Mouse (Mus musculus): ENCODE results near the gene Pomt2. TPM values are rescaled to one million over a fixed set of nuclear protein-coding genes. Genes with fewer than 3 reads are reported as not detected.
"Not testable (repeated sequence)": the region's sequence is repeated elsewhere in the genome, so short reads cannot be mapped to it uniquely, and the experiment has no call there.

The Pomt2 gene
- polyA plus RNA-seq, 1 experiment: 12.2 TPM

DNA sequence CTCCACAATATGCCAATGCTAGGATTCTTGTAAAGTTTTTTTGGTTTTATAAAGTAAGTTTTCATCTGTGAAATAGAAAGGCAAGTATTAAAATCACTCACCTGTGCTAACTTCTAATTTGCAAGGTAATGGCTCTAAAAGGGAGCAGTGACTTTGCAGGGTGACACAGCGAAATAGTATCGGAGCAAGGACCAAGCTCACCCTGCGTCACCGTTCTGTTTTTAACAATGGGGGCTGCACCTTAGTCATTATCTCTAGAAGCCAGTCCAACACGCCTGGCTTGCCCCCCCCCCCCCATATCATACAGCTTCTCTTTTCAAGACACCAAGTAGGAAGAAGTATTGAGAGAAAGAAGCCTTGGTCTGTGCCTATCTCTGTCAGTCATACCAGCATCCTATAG, 13.0 kb upstream of the Pomt2 start:
- H3K4me1 ChIP-seq (replicated peaks; ENCODE audit: control insufficient read depth, insufficient read depth, low read length): no peaks in the 10 kb centered on the region
- WGBS: 96% methylated on average over 5 of the region's 5 CpGs
- no peak for TF ChIP-seq POLR2A (IDR thresholded peaks at IDR 0.05; ENCODE audit: control insufficient read depth, extremely low read depth, insufficient read depth, low read length, poor library complexity)
- no peak for TF ChIP-seq CTCF (IDR thresholded peaks at IDR 0.05; ENCODE audit: borderline replicate concordance, control insufficient read depth, extremely low read depth, insufficient read depth, low read length, poor library complexity)
- no peak overlapping the region for H3K4me3 ChIP-seq (ENCODE audit: control insufficient read depth, insufficient read depth, low read length)
- DNase-seq: no peak
- no peaks in the 10 kb centered on the region for H3K36me3 ChIP-seq (ENCODE audit: control insufficient read depth, insufficient read depth, low read length)
- H3K27ac ChIP-seq (ENCODE audit: control insufficient read depth, insufficient read depth, low read length): no peak overlapping the region
- H3K27me3 ChIP-seq (ENCODE audit: control insufficient read depth, insufficient read depth, low read length): no peaks in the 10 kb centered on the region

DNA sequence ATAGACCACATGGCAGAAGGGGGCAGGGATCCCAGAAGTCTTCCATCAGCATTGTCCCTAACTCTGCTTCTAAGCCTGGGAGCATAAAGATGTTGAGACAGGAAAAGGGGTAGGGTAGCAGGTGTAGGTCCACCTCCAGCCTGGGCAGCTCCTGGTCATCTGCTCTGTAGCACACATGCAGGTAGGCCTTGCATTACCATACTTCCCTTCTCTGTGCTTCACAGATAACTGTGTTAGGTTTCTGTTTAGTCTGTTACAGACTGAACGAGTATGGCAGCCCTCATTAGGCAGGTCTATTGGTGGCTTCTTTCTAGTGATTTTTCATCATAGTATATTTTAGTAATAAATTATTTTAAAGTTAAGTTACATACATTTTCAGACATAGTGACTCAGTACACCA, 12.5 kb upstream of the Pomt2 start:
- Histone ChIP-seq H3K27me3 (ENCODE audit: control insufficient read depth, insufficient read depth, low read length) (no peaks in the 10 kb centered on the region), H3K4me1 (replicated peaks; ENCODE audit: control insufficient read depth, insufficient read depth, low read length) (no peaks in the 10 kb centered on the region), H3K27ac (ENCODE audit: control insufficient read depth, insufficient read depth, low read length) (no peak overlapping the region), H3K4me3 (ENCODE audit: control insufficient read depth, insufficient read depth, low read length) (no peak overlapping the region), H3K36me3 (ENCODE audit: control insufficient read depth, insufficient read depth, low read length) (no peaks in the 10 kb centered on the region)
- no peak for DNase-seq
- no peak for TF ChIP-seq POLR2A (IDR thresholded peaks at IDR 0.05; ENCODE audit: control insufficient read depth, extremely low read depth, insufficient read depth, low read length, poor library complexity)
- no peak for TF ChIP-seq CTCF (IDR thresholded peaks at IDR 0.05; ENCODE audit: borderline replicate concordance, control insufficient read depth, extremely low read depth, insufficient read depth, low read length, poor library complexity)
- WGBS: 96% methylated on average over 1 of the region's 1 CpGs

GRCm38 (mm10) chr12:87158099-87158498, 10.3 kb upstream of the Pomt2 start:
- Histone ChIP-seq H3K27me3 (ENCODE audit: control insufficient read depth, insufficient read depth, low read length) (no peaks in the 10 kb centered on the region), H3K27ac (ENCODE audit: control insufficient read depth, insufficient read depth, low read length) (no peak overlapping the region), H3K36me3 (ENCODE audit: control insufficient read depth, insufficient read depth, low read length) (no peaks in the 10 kb centered on the region), H3K4me3 (ENCODE audit: control insufficient read depth, insufficient read depth, low read length) (no peak overlapping the region), H3K4me1 (replicated peaks; ENCODE audit: control insufficient read depth, insufficient read depth, low read length) (no peaks in the 10 kb centered on the region)
- WGBS: 86% methylated on average over 7 of the region's 7 CpGs
- TF ChIP-seq CTCF (IDR thresholded peaks at IDR 0.05; ENCODE audit: borderline replicate concordance, control insufficient read depth, extremely low read depth, insufficient read depth, low read length, poor library complexity) (no peak), POLR2A (IDR thresholded peaks at IDR 0.05; ENCODE audit: control insufficient read depth, extremely low read depth, insufficient read depth, low read length, poor library complexity) (no peak)
- DNase-seq: no peak

DNA sequence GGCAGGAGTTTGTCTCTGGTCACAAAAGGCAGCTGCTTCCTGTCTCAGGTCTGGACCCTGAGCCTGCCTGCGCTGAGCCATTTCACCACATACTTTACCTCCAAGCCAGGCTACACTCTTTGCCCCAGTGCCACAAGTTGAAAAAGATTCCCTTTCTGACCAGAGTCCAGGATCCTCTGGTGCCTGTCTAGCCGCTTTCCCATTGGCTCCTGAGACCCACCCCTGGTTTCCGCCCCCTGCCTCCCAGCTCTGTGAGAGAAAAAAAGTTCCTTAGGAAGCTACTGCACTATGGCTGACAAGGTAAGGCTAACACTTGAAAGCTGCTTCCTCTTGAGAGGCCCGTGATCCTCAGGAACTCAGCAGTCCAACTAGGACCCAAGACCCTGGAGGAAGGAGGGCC, 9.6 kb upstream of the Pomt2 start:
- Histone ChIP-seq H3K27ac (ENCODE audit: control insufficient read depth, insufficient read depth, low read length) (no peak overlapping the region), H3K36me3 (ENCODE audit: control insufficient read depth, insufficient read depth, low read length) (no peaks in the 10 kb centered on the region), H3K27me3 (ENCODE audit: control insufficient read depth, insufficient read depth, low read length) (no peaks in the 10 kb centered on the region), H3K4me1 (replicated peaks; ENCODE audit: control insufficient read depth, insufficient read depth, low read length) (no peaks in the 10 kb centered on the region), H3K4me3 (ENCODE audit: control insufficient read depth, insufficient read depth, low read length) (no peak overlapping the region)
- TF ChIP-seq POLR2A (IDR thresholded peaks at IDR 0.05; ENCODE audit: control insufficient read depth, extremely low read depth, insufficient read depth, low read length, poor library complexity) (no peak), CTCF (IDR thresholded peaks at IDR 0.05; ENCODE audit: borderline replicate concordance, control insufficient read depth, extremely low read depth, insufficient read depth, low read length, poor library complexity) (no peak)
- WGBS: 68% methylated on average over 4 of the region's 4 CpGs
- DNase-seq: no peak

DNA sequence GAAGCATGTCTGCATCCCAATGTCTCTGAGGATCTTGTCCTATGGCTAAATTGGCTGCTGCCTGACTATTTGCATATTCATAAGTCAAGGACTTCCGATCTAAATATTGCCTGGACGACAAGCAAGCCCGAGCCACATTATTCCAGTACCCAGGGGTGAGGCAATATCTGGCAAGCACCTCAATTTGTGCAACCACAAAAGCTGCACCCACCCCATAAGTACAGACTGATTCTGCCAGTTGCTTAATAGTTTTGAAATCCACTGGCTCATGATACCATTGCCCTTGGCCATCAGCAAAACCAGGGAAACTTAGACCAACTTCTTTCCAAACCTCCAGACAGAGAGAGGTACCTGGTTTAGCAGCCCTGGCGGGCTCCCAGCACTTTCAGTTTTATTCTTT, 6.7 kb upstream of the Pomt2 start:
- H3K27ac ChIP-seq (ENCODE audit: control insufficient read depth, insufficient read depth, low read length); H3K36me3 ChIP-seq (ENCODE audit: control insufficient read depth, insufficient read depth, low read length); H3K27me3 ChIP-seq (ENCODE audit: control insufficient read depth, insufficient read depth, low read length); DNase-seq; H3K4me3 ChIP-seq (ENCODE audit: control insufficient read depth, insufficient read depth, low read length); H3K4me1 ChIP-seq (replicated peaks; ENCODE audit: control insufficient read depth, insufficient read depth, low read length): not testable (repeated sequence)
- WGBS: 97% methylated on average over 4 of the region's 4 CpGs

- H3K27ac ChIP-seq (ENCODE audit: control insufficient read depth, insufficient read depth, low read length): no peak overlapping the region
- no peak for DNase-seq
- no peak overlapping the region for H3K4me3 ChIP-seq (ENCODE audit: control insufficient read depth, insufficient read depth, low read length)
- H3K27me3 ChIP-seq (ENCODE audit: control insufficient read depth, insufficient read depth, low read length): no peaks in the 10 kb centered on the region
- 97% methylated on average over 5 of the region's 5 CpGs for WGBS
- H3K4me1 ChIP-seq (replicated peaks; ENCODE audit: control insufficient read depth, insufficient read depth, low read length): peaks cover 3% of the 10 kb centered on the region; the same call in 1 of the 2 replicates
- TF ChIP-seq CTCF (IDR thresholded peaks at IDR 0.05; ENCODE audit: borderline replicate concordance, control insufficient read depth, extremely low read depth, insufficient read depth, low read length, poor library complexity) (no peak), POLR2A (IDR thresholded peaks at IDR 0.05; ENCODE audit: control insufficient read depth, extremely low read depth, insufficient read depth, low read length, poor library complexity) (no peak)
- H3K36me3 ChIP-seq (ENCODE audit: control insufficient read depth, insufficient read depth, low read length): no peaks in the 10 kb centered on the region
These were observed 1.7 kb upstream of the Pomt2 start for GRCm38 (mm10) chr12:87149471-87149870.

DNA sequence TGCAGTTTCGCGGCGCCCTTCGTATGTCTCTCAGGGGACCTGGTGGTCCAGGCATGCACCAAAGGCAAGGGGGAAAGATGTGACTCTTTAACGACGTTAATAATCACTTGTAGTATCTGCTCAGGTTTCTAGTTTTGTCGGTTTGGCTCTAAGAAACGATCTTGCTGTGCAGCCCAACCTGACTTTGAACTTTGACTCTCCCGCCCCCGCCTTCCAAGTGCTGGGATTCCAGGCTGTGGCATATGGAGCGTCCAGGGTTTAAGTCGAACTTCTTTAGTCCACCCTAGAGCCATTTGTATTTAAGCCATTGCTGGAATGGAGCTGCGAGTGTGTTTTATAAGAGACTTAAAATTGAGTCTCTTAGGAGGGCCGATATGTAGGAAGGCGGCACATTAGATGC, 368 bp upstream of the Pomt2 start:
- DNase-seq: no peak

More for the DNA sequence above, 368 bp upstream of the Pomt2 start:
- H3K27me3 ChIP-seq (ENCODE audit: control insufficient read depth, insufficient read depth, low read length): no peaks in the 10 kb centered on the region
- WGBS: 16% methylated on average over 15 of the region's 15 CpGs
- H3K27ac ChIP-seq (ENCODE audit: control insufficient read depth, insufficient read depth, low read length): no peak overlapping the region
- H3K4me3 ChIP-seq (ENCODE audit: control insufficient read depth, insufficient read depth, low read length): peak overlapping the region; percentile 74
- TF ChIP-seq CTCF (IDR thresholded peaks at IDR 0.05; ENCODE audit: borderline replicate concordance, control insufficient read depth, extremely low read depth, insufficient read depth, low read length, poor library complexity) (no peak), POLR2A (IDR thresholded peaks at IDR 0.05; ENCODE audit: control insufficient read depth, extremely low read depth, insufficient read depth, low read length, poor library complexity) (no peak)
- H3K36me3 ChIP-seq (ENCODE audit: control insufficient read depth, insufficient read depth, low read length): no peaks in the 10 kb centered on the region
- H3K4me1 ChIP-seq (replicated peaks; ENCODE audit: control insufficient read depth, insufficient read depth, low read length): peaks cover 3% of the 10 kb centered on the region; the same call in 1 of the 2 replicates
